Mouse (Mus musculus): ENCODE data around the gene Pagr1b. TPM values are rescaled to one million over a fixed set of nuclear protein-coding genes. Genes with fewer than 3 reads are reported as not detected.

Gene Pagr1b
- polyA plus RNA-seq, 1 experiment: 4.2 TPM

DNA sequence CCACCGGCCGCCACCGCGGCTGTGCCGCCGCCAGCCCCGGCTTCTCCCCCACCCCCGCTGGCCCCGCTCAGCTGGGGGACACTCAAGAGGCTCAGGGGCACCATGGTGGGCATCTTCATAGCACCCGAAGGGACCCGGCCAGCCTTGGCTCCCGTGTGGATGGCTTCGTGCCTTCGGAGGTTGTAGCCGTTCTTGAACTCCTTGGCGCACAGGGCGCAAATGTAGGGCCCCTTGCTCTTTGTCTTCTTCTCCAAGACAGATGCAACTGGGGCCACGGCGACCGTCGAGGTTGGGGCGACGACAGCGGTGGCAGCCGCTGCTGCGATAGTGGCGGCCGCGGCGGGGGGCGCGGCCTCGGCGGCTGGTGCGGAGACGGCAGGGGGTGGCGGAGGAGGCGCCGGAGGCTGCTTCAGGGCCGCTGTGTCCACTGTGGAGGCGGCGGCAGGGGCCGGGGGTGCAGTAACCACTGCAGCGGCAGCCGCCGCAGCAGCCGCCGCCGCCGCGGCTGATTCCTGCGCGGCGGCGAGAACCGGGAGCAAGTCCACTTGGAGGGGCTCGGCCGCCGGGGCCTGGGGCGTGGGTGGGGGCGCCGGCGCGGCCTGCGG lies 9.4 kb upstream of the Pagr1b start:
- Histone ChIP-seq H3K4me1 (peaks cover 82% of the 10 kb centered on the region), H3K9me3 (no peaks in the 10 kb centered on the region), H3K36me3 (replicated peaks; ENCODE audit: low read length) (peaks cover 68% of the 10 kb centered on the region), H3K4me3 (replicated peaks) (peak overlapping the region; percentile 96), H3K27me3 (replicated peaks) (no peaks in the 10 kb centered on the region)
- no peak for TF ChIP-seq FLI1 (IDR thresholded peaks at IDR 0.05; ENCODE audit: low read length)
- no peak for TF ChIP-seq GATA1 (IDR thresholded peaks at IDR 0.05; ENCODE audit: borderline replicate concordance, low read length)

DNA sequence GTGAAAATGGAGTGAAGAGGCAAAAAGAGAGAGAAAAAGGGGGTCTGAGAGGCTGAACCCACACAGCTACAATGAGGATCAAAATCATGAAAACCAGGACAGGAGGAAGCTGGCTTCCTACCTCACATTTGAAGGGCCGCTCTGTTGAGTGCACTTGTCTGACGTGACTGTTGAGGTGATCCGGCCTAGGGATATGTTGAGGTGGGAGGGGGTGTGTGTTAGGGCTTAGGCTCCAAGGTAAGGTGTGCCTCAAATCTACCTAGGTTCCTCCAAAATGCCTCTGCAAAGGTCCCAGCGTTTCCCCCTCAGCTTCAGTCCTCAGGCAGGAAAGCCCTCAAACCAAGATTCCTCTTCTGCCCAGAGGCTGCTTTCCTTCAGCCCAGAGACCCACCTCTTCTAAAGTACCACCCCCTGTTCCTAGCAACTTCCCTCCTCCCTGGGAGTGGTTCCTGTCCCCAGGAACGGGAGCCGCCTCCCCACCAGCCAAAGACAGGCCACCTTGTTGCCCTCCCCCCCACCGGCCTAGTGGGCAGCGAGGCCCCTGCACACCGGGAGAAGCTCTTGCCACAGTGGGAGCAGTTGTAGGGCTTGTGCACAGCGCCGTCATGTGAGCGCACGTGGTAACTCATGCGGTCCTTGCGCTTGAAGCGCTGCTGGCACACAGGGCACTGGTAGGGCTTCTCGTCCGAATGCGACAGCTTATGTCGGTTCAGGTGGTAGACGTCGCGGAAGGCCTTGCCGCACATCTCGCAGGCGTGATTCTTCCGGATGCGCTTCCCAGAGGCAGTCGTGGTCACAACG lies 8.7 kb upstream of the Pagr1b start:
- Histone ChIP-seq H3K27me3 (replicated peaks) (no peaks in the 10 kb centered on the region), H3K9me3 (no peaks in the 10 kb centered on the region), H3K36me3 (replicated peaks; ENCODE audit: low read length) (peaks cover 64% of the 10 kb centered on the region), H3K4me1 (peaks cover 82% of the 10 kb centered on the region), H3K4me3 (replicated peaks) (peak overlapping the region; percentile 96)
- TF ChIP-seq GATA1 (IDR thresholded peaks at IDR 0.05; ENCODE audit: borderline replicate concordance, low read length) (no peak), FLI1 (IDR thresholded peaks at IDR 0.05; ENCODE audit: low read length) (no peak)

DNA sequence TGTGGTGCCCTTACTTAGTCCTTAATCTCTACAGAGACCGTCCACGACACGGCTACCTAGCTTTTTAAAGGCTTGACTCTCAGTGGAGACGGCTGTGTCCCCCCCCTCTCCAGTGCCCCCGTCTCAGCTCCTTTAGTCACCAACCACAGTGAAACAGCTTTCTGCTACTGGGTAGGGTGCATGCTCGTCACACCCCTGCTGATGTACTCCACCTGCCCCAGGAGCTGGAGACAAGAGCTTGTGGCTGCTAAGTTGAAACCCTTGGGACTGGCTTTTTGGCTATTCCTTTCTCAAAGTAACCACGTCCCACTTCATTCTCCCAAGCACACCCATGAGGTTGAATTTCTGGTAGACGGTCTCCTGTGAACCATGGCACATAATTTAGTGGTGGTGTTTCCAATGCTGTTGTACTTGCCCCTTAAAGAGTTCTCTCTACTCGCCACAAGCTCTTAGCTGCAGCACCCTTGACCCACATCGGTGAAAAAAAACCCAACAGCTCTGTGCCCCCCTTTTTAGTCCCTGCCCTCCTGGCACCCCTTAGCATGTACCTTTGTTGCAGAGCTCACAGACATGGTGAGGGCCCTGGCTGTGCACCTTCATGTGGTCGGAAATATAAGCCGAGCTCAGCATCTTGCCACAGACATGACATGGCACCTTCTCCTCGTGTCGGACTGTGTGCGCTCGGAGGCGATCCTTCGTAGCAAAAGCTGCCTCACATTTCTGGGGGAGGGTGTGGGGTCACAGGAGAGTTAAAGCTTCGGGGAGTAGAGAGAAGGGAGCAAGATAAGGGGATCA lies 7.8 kb upstream of the Pagr1b start:
- peaks cover 76% of the 10 kb centered on the region for H3K4me1 ChIP-seq
- H3K36me3 ChIP-seq (replicated peaks; ENCODE audit: low read length): peaks cover 60% of the 10 kb centered on the region
- H3K27me3 ChIP-seq (replicated peaks): no peaks in the 10 kb centered on the region
- peak overlapping the region; percentile 96 for H3K4me3 ChIP-seq (replicated peaks)
- TF ChIP-seq GATA1 (IDR thresholded peaks at IDR 0.05; ENCODE audit: borderline replicate concordance, low read length): no peak
- no peak for TF ChIP-seq FLI1 (IDR thresholded peaks at IDR 0.05; ENCODE audit: low read length)
- H3K9me3 ChIP-seq: no peaks in the 10 kb centered on the region

DNA sequence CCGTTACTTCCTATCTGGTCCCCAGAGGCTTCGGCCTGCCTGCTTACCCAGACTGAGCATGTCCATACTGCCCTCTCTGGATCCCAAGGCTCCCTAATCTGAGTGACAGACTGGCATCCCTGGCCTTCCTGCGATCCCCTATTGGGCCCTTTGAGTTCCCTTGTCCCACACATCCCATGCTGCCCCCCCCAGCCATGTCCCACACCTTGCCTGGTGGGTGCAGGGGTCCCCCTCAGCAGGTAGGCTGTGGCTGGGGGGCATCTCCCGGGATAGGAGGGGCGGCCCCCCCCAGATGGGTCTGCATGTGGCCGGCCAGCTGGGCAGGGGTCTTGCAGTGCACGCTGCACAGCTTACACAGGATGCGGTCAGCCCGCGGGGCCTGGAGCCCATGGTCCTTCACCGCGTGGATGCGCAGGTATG lies 7.0 kb upstream of the Pagr1b start:
- peaks cover 76% of the 10 kb centered on the region for H3K4me1 ChIP-seq
- no peaks in the 10 kb centered on the region for H3K27me3 ChIP-seq (replicated peaks)
- H3K9me3 ChIP-seq: no peaks in the 10 kb centered on the region
- H3K4me3 ChIP-seq (replicated peaks): peak overlapping the region; percentile 96
- TF ChIP-seq GATA1 (IDR thresholded peaks at IDR 0.05; ENCODE audit: borderline replicate concordance, low read length) (no peak), FLI1 (IDR thresholded peaks at IDR 0.05; ENCODE audit: low read length) (no peak)
- H3K36me3 ChIP-seq (replicated peaks; ENCODE audit: low read length): peaks cover 54% of the 10 kb centered on the region

DNA sequence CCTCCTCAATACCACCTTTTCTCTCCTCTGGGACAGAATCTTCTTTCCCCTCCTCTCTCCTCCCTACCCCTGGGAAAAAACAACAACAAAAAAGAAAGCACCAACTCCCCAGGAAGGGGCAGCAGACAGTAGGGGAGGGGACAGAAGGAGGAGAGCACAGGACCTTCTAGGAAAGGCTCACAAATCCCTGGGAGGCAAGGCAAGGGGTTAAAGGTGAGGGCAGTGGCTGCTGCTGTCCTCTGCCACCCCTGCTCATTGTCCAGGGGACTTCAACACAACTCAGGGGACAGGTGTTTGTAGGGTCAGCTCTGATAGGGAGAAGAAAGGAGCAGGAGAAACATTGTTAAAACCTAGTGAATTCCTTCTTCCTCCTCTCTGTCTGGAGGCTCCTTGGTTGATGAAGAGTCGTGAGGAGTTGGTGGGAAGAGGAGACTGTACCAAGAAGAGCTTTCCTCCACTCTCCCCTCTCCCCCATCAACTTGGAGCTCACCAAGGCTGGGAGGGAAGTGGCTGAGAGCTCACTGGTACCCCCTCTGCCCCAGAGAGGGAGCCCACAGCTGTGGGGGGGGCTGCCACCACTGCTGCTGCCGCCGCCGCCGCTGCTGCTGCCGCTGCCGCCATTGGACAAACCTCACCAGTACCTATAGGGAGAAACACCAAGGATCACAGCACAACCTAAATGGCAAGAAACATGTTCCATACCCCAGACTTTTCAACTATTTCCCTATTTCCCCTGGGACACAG lies 6.4 kb upstream of the Pagr1b start:
- Histone ChIP-seq H3K4me3 (replicated peaks) (peak overlapping the region; percentile 96), H3K27me3 (replicated peaks) (no peaks in the 10 kb centered on the region), H3K4me1 (peaks cover 76% of the 10 kb centered on the region), H3K9me3 (no peaks in the 10 kb centered on the region), H3K36me3 (replicated peaks; ENCODE audit: low read length) (peaks cover 48% of the 10 kb centered on the region)
- no peak for TF ChIP-seq GATA1 (IDR thresholded peaks at IDR 0.05; ENCODE audit: borderline replicate concordance, low read length)
- TF ChIP-seq FLI1 (IDR thresholded peaks at IDR 0.05; ENCODE audit: low read length): no peak

DNA sequence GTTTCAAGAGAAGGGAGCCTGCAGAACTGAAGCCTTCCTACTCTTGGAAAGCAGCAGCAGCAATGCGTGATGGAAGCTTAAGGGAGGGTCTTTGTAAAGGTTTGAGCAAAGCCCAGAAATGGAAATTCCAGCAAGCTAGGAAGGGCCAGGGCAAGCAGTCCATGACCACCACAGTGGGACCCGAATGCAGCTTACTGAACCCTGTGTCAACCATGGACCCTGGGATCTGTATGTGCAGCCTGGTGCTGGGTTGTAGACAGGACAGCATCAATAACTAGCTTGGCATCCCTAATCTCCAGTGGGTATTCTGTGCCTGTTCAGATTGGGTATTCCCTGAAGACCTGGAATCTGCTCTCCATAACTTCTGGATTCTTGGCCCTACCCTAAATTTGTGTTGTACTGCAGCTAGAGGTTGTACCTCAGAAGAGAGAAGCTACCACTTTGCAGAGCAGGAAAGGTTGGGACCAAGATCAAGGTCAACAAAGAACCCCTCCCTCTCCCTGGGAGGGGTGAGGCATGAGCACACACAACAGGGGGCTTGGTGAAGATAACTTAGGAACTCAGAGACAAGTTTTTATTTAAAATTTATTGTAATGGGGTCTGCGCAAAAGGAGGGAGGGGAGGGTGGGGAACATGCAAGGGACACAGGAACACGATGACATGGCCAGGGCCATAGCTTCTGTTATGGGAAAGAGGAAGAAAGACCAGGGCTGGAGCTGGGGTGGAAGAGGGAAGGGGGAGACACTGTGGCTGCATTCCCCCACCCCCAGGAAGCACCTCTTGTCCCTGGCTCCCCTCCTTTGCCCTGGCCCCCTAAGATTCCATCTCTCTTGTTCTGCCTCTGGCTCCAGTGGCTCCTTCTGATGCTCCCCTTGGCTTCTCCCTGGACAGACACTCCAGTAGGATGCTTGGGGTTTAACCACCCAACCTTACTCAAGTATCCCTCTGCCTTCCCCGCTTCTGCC lies 5.6 kb upstream of the Pagr1b start:
- Histone ChIP-seq H3K27me3 (replicated peaks) (no peaks in the 10 kb centered on the region), H3K4me1 (peaks cover 77% of the 10 kb centered on the region), H3K4me3 (replicated peaks) (peak overlapping the region; percentile 83), H3K36me3 (replicated peaks; ENCODE audit: low read length) (peaks cover 48% of the 10 kb centered on the region), H3K9me3 (no peaks in the 10 kb centered on the region)
- no peak for TF ChIP-seq GATA1 (IDR thresholded peaks at IDR 0.05; ENCODE audit: borderline replicate concordance, low read length)
- TF ChIP-seq FLI1 (IDR thresholded peaks at IDR 0.05; ENCODE audit: low read length): no peak

DNA sequence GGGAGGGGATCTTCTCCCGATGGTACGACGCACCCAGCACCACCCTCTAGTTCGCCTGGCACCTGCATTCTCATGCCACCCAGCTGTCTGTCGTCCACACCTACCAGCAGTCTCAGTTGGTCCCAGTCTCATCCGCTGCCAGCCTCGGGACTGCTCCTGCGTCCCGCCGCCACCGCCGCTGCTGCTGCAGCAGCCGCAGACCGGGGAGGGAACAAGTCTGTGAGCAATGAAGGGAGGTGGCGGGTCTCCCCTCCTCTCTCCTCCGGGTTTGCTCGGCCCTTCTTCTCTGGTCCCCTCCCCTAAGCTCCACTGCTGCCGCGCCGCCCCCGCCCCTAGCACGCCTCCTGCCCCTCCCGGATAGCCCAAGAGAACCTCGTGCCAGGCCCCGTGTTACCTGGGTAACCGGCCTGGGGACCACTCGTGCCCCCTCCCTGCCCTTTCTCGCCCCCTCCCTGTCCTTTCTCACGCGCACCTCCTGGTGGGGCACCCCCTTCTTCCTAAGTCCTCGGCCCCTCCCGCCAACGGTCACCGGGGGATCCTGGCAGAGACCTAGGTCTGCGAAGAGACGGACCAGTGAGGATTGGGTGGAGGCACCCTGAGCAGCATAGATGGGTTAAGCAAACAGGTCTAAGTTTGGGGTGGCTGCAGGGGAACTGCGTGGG lies 4.7 kb upstream of the Pagr1b start, which contains the start of the genes Gm42742 and Prrt2:
Gm42742 (minus strand) TSS at position 197 of the 662 bp plus-strand sequence.
Prrt2 (minus strand) TSS at position 311 of the 662 bp plus-strand sequence.
- no peaks in the 10 kb centered on the region for H3K27me3 ChIP-seq (replicated peaks)
- H3K9me3 ChIP-seq: no peaks in the 10 kb centered on the region
- H3K4me3 ChIP-seq (replicated peaks): peak within 1 kb of the TSS; percentile 83
- peaks cover 82% of the 10 kb centered on the region for H3K4me1 ChIP-seq
- TF ChIP-seq FLI1 (IDR thresholded peaks at IDR 0.05; ENCODE audit: low read length) (no peak), GATA1 (IDR thresholded peaks at IDR 0.05; ENCODE audit: borderline replicate concordance, low read length) (no peak)
- peaks cover 48% of the 10 kb centered on the region for H3K36me3 ChIP-seq (replicated peaks; ENCODE audit: low read length)

DNA sequence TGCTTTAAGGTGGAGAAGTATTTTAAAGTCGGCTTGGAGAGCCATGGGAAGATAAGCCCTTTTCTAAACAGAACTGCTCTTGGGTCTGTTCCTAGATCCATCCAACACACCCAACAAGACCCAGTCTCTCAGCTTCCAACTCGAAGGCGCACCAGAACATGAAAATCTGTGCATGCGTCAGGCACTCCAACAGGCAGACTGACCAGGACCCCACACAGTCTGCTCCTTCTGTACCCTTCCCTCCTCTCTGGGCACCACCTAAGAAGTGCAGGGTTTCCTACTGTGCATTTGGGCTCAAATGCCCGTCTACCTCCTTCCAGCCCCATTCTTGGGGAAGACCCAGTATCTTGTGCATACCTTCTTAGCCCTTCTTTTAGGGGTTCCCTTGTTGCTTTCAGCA lies 4.2 kb upstream of the Pagr1b start:
- Histone ChIP-seq H3K36me3 (replicated peaks; ENCODE audit: low read length) (peaks cover 53% of the 10 kb centered on the region), H3K4me3 (replicated peaks) (peak overlapping the region; percentile 83), H3K4me1 (peaks cover 87% of the 10 kb centered on the region)

More for the DNA sequence above, 4.2 kb upstream of the Pagr1b start:
- H3K27me3 ChIP-seq (replicated peaks): no peaks in the 10 kb centered on the region
- no peaks in the 10 kb centered on the region for H3K9me3 ChIP-seq
- no peak for TF ChIP-seq FLI1 (IDR thresholded peaks at IDR 0.05; ENCODE audit: low read length)
- TF ChIP-seq GATA1 (IDR thresholded peaks at IDR 0.05; ENCODE audit: borderline replicate concordance, low read length): no peak

Measured in megakaryocyte, embryonic 14.5 days (primary cell).